Mouse (Mus musculus) neural tube, embryonic 13.5 days (tissue): Measurements from ENCODE around the gene Chrne. TPM values are rescaled to one million over a fixed set of nuclear protein-coding genes. Genes with fewer than 3 reads are reported as not detected.
"Not testable (repeated sequence)": the region's sequence is repeated elsewhere in the genome, so short reads cannot be mapped to it uniquely, and the experiment has no call there.

Experiments used
- ATAC-seq: fragments of 200-750 bp; cut with Nextera tagmentation; 2 replicates; pipeline ENCODE4 v1.8.0; 2017; ENCODE audit warnings: low read depth, mild to moderate bottlenecking, moderate TSS enrichment, moderate library complexity
- H3K27ac ChIP-seq: fragments of 300-500 bp; sonication (generic); replicated peaks from 2 replicates; pipeline ENCODE4 v1.5.1; 2015; ENCODE audit warnings: moderate library complexity, mild to moderate bottlenecking, inconsistent platforms
- H3K27me3 ChIP-seq: fragments of 300-500 bp; sonication (generic); 2 replicates; pipeline ENCODE4 v1.6.1; 2015; ENCODE audit warnings: mild to moderate bottlenecking, inconsistent platforms
- H3K36me3 ChIP-seq: fragments of 300-500 bp; sonication (generic); 2 replicates; pipeline ENCODE4 v1.6.1; 2015; ENCODE audit warnings: mild to moderate bottlenecking, inconsistent platforms
- H3K4me1 ChIP-seq: fragments of 300-500 bp; sonication (generic); replicated peaks from 2 replicates; pipeline ENCODE4 v1.6.1; 2015; ENCODE audit warnings: inconsistent platforms
- H3K4me2 ChIP-seq: fragments of 300-500 bp; sonication (generic); 2 replicates; pipeline ENCODE4 v1.6.1; 2015; ENCODE audit warnings: inconsistent platforms, mild to moderate bottlenecking, moderate library complexity
- H3K4me3 ChIP-seq: fragments of 300-500 bp; sonication (generic); 2 replicates; pipeline ENCODE4 v1.5.1; 2015; ENCODE audit warnings: mild to moderate bottlenecking, inconsistent platforms
- H3K9ac ChIP-seq: fragments of 300-500 bp; sonication (generic); 2 replicates; pipeline ENCODE4 v1.6.1; 2015; ENCODE audit warnings: moderate library complexity, mild to moderate bottlenecking, inconsistent platforms
- H3K9me3 ChIP-seq: fragments of 300-500 bp; sonication (generic); 2 replicates; pipeline ENCODE4 v1.6.1; 2016; ENCODE audit warnings: inconsistent platforms
- WGBS: fragments of 180-500 bp; shearing (Covaris S2); methylation state at CpG from one replicate; pipeline ENCODE4 v1.1.7; 2015; 5-methylcytosine and 5-hydroxymethylcytosine counted together
- polyA plus RNA-seq: library from polyadenylated mRNA; unstranded; fragments of >200 nt; fragmentation: Nextera tagmentation; extraction: Ambion mirVana; gene quantifications from 2 replicates; pipeline ENCODE4 v1.2.1, GENCODE M21; 2015

Gene Chrne
- polyA plus RNA-seq, 1 experiment from 2014 or later, result 0.38 TPM

GRCm38 (mm10) chr11:70577201-70577600 lies 41.8 kb downstream of the Chrne start:
- 83% methylated on average over 3 of the region's 3 CpGs for WGBS
- no peaks in the 10 kb centered on the region for H3K27me3 ChIP-seq
- peaks cover 59% of the 10 kb centered on the region for H3K4me1 ChIP-seq
- H3K4me2 ChIP-seq, result no peak overlapping the region
- H3K36me3 ChIP-seq, result no peaks in the 10 kb centered on the region
- no peaks in the 10 kb centered on the region for H3K9me3 ChIP-seq
- peak overlapping the region; percentile 12; the same call in 1 of the 2 replicates for H3K9ac ChIP-seq
- H3K27ac ChIP-seq, result no peak overlapping the region
- H3K4me3 ChIP-seq, result no peak overlapping the region
- no peak for ATAC-seq

- H3K9me3 ChIP-seq, result no peaks in the 10 kb centered on the region
- no peaks in the 10 kb centered on the region for H3K36me3 ChIP-seq
- ATAC-seq, result no peak
- H3K4me3 ChIP-seq, result no peak overlapping the region
- H3K4me2 ChIP-seq, result peak overlapping the region; percentile 9; the same call in 1 of the 2 replicates
- peaks cover 54% of the 10 kb centered on the region for H3K4me1 ChIP-seq
- no peak overlapping the region for H3K9ac ChIP-seq
- H3K27ac ChIP-seq, result peak overlapping the region; percentile 43; the same call in 1 of the 2 replicates
- no peaks in the 10 kb centered on the region for H3K27me3 ChIP-seq
- 41% methylated on average over 6 of the region's 6 CpGs for WGBS
Observed at GRCm38 (mm10) chr11:70573872-70574271, 45.1 kb downstream of the Chrne start.

- H3K9me3 ChIP-seq, result no peaks in the 10 kb centered on the region
- H3K27me3 ChIP-seq, result no peaks in the 10 kb centered on the region
- 51% methylated on average over 5 of the region's 5 CpGs for WGBS
- no peak overlapping the region for H3K4me3 ChIP-seq
- no peaks in the 10 kb centered on the region for H3K36me3 ChIP-seq
- peaks cover 44% of the 10 kb centered on the region for H3K4me1 ChIP-seq
- no peak overlapping the region for H3K4me2 ChIP-seq
- 0 out of 2 replicates have a peak overlapping the region, but pooled peaks have one; percentile 43 for H3K27ac ChIP-seq
- H3K9ac ChIP-seq, result no peak overlapping the region
- ATAC-seq, result no peak
Observed at GRCm38 (mm10) chr11:70572348-70572902, 46.6 kb downstream of the Chrne start.

- H3K27me3 ChIP-seq, result no peaks in the 10 kb centered on the region
- no peak overlapping the region for H3K4me2 ChIP-seq
- no peaks in the 10 kb centered on the region for H3K9me3 ChIP-seq
- H3K27ac ChIP-seq, result no peak overlapping the region
- H3K4me1 ChIP-seq, result peaks cover 44% of the 10 kb centered on the region
- H3K4me3 ChIP-seq, result no peak overlapping the region
- H3K9ac ChIP-seq, result no peak overlapping the region
- H3K36me3 ChIP-seq, result no peaks in the 10 kb centered on the region
- 77% methylated on average over 1 of the region's 1 CpGs for WGBS
- no peak for ATAC-seq
Observed at GRCm38 (mm10) chr11:70571641-70572040, 47.4 kb downstream of the Chrne start.

GRCm38 (mm10) chr11:70570614-70571013 lies 48.4 kb downstream of the Chrne start:
- H3K36me3 ChIP-seq, H3K4me3 ChIP-seq, H3K27me3 ChIP-seq, H3K9me3 ChIP-seq, H3K4me2 ChIP-seq, ATAC-seq, H3K9ac ChIP-seq, H3K27ac ChIP-seq: not testable (repeated sequence)
- H3K4me1 ChIP-seq, result peaks cover 50% of the 10 kb centered on the region
- 88% methylated on average over 1 of the region's 1 CpGs for WGBS

- Histone ChIP-seq H3K4me2 (no peak overlapping the region), H3K9me3 (no peaks in the 10 kb centered on the region), H3K4me1 (peaks cover 53% of the 10 kb centered on the region), H3K27ac (no peak overlapping the region), H3K9ac (0 out of 2 replicates have a peak overlapping the region, but pooled peaks have one; percentile 6), H3K4me3 (no peak overlapping the region), H3K36me3 (no peaks in the 10 kb centered on the region), H3K27me3 (no peaks in the 10 kb centered on the region)
- no peak for ATAC-seq
- 32% methylated on average over 7 of the region's 7 CpGs for whole genome bisulfite sequencing
Observed at GRCm38 (mm10) chr11:70566586-70566985, 52.4 kb downstream of the Chrne start.

Other genes starting within 250 kb of the Chrne start
- 31.9 and 32.6 TPM in 2 replicates for gene Pelp1, start 209.2 kb downstream of the Chrne start, polyA plus RNA-seq
- 43.8 and 46.6 TPM in 2 replicates for gene Arrb2, start 186.6 kb downstream of the Chrne start, polyA plus RNA-seq
- gene Med11, start 167.3 kb downstream of the Chrne start, polyA plus RNA-seq, result 45.3 and 46.0 TPM in 2 replicates
- 1.2 and 1.5 TPM in 2 replicates for gene Zmynd15, start 159.8 kb downstream of the Chrne start, polyA plus RNA-seq
- 7.2 and 8.9 TPM in 2 replicates for gene Cxcl16, start 159.2 kb downstream of the Chrne start, polyA plus RNA-seq
- gene Tm4sf5, start 114.0 kb downstream of the Chrne start, polyA plus RNA-seq, result 0.52 and 1.8 TPM in 2 replicates
- gene Vmo1, start 104.6 kb downstream of the Chrne start, polyA plus RNA-seq, result 0.31 TPM in 1 of 2 replicates, not detected in the other
- gene Gltpd2, start 100.0 kb downstream of the Chrne start, polyA plus RNA-seq, result 0.42 and 0.52 TPM in 2 replicates
- gene Psmb6, start 93.8 kb downstream of the Chrne start, polyA plus RNA-seq, result 814 and 884 TPM in 2 replicates
- gene Gm40193, start 86.3 kb downstream of the Chrne start, polyA plus RNA-seq, result not detected in 2 replicates
- gene Pld2, start 79.2 kb downstream of the Chrne start, polyA plus RNA-seq, result 7.4 and 8.8 TPM in 2 replicates
- gene Mink1, start 56.3 kb downstream of the Chrne start, polyA plus RNA-seq, result 18.0 TPM in 2 replicates
- not detected in 2 replicates for gene 4930544D05Rik, start 3.4 kb downstream of the Chrne start, polyA plus RNA-seq
- gene Gp1ba, start 19.9 kb upstream of the Chrne start, polyA plus RNA-seq, result 0.14 and 0.45 TPM in 2 replicates
- 101 and 106 TPM in 2 replicates for gene Rnf167, start 28.0 kb upstream of the Chrne start, polyA plus RNA-seq
- gene Slc25a11, start 28.3 kb upstream of the Chrne start, polyA plus RNA-seq, result 150 and 153 TPM in 2 replicates
- gene Pfn1, start 35.4 kb upstream of the Chrne start, polyA plus RNA-seq, result 970 and 979 TPM in 2 replicates
- gene Eno3, start 38.0 kb upstream of the Chrne start, polyA plus RNA-seq, result 9.4 and 14.9 TPM in 2 replicates
- 169 and 172 TPM in 2 replicates for gene Spag7, start 50.2 kb upstream of the Chrne start, polyA plus RNA-seq
- gene Camta2, start 68.9 kb upstream of the Chrne start, polyA plus RNA-seq, result 16.9 and 19.5 TPM in 2 replicates
- gene Inca1, start 80.9 kb upstream of the Chrne start, polyA plus RNA-seq, result 0.75 and 1.1 TPM in 2 replicates
- gene Kif1c, start 81.3 kb upstream of the Chrne start, polyA plus RNA-seq, result 1.5 TPM in 2 replicates
- 14.7 and 15.6 TPM in 2 replicates for gene Zfp3, start 145.0 kb upstream of the Chrne start, polyA plus RNA-seq
- not detected in 2 replicates for gene Scimp, start 193.4 kb upstream of the Chrne start, polyA plus RNA-seq
- gene Rabep1, start 225.6 kb upstream of the Chrne start, polyA plus RNA-seq, result 80.3 and 86.9 TPM in 2 replicates